Mouse (Mus musculus): ENCODE measurements around the gene Ccdc27. TPM values are rescaled to one million over a fixed set of nuclear protein-coding genes. Genes with fewer than 3 reads are reported as not detected.
A peak's percentile ranks its signal among the peaks of the same experiment; 100 is the strongest.

Ccdc27 gene
- polyA plus RNA-seq, 1 experiment from 2014 or later = not detected

- Histone ChIP-seq H3K4me3 (ENCODE audit: low read length) (no peak overlapping the region), H3K9me3 (replicated peaks; ENCODE audit: control insufficient read depth, low read length) (no peaks in the 10 kb centered on the region), H3K9ac (ENCODE audit: low read length) (no peak overlapping the region), H3K27me3 (ENCODE audit: control insufficient read depth, insufficient read depth, low read length) (peaks cover 2% of the 10 kb centered on the region; the same call in 1 of the 2 replicates), H3K4me1 (ENCODE audit: control insufficient read depth, insufficient read depth, low read length) (peaks cover 25% of the 10 kb centered on the region), H3K36me3 (ENCODE audit: control insufficient read depth, insufficient read depth) (peaks cover 40% of the 10 kb centered on the region), H3K4me2 (ENCODE audit: low read depth, low read length) (no peak overlapping the region), H3K27ac (ENCODE audit: low read length) (peak overlapping the region; percentile 0)
- WGBS = 67% methylated on average over 4 of the region's 4 CpGs
- no peak for ATAC-seq (replicated peaks; ENCODE audit: extremely low read depth, insufficient read depth, low FRiP score)
Measured at GRCm38 (mm10) chr4:154022407-154022806, 20.1 kb downstream of the Ccdc27 start.

DNA sequence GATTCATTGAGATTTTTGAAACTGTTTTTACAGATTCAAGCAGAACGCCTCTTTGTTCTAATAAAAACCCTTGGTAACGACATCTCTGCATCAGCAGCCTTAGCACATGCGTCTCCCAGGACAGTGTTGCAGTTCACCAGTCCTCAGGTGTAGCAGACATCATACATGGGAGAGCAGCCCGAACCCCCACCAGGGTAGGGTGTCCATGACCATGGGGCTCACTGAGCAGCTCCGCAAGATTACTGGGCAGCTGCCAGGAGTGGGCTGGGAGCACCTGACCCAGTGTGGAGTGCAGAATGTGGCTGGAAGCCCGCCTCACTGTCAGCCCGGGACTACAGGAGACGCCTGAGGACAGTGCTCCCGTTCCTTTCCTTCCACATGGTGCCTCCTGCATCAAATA lies 21.0 kb downstream of the Ccdc27 start:
- no peak overlapping the region for H3K4me2 ChIP-seq (ENCODE audit: low read depth, low read length)
- H3K9ac ChIP-seq (ENCODE audit: low read length) = no peak overlapping the region
- H3K27ac ChIP-seq (ENCODE audit: low read length) = no peak overlapping the region
- no peak for ATAC-seq (replicated peaks; ENCODE audit: extremely low read depth, insufficient read depth, low FRiP score)
- peaks cover 49% of the 10 kb centered on the region for H3K36me3 ChIP-seq (ENCODE audit: control insufficient read depth, insufficient read depth)
- WGBS = 77% methylated on average over 9 of the region's 9 CpGs
- H3K4me1 ChIP-seq (ENCODE audit: control insufficient read depth, insufficient read depth, low read length) = peaks cover 25% of the 10 kb centered on the region
- no peaks in the 10 kb centered on the region for H3K27me3 ChIP-seq (ENCODE audit: control insufficient read depth, insufficient read depth, low read length)
- H3K9me3 ChIP-seq (replicated peaks; ENCODE audit: control insufficient read depth, low read length) = no peaks in the 10 kb centered on the region
- H3K4me3 ChIP-seq (ENCODE audit: low read length) = no peak overlapping the region

GRCm38 (mm10) chr4:154019571-154019970 lies 22.9 kb downstream of the Ccdc27 start:
- H3K4me3 ChIP-seq (ENCODE audit: low read length) = no peak overlapping the region
- no peak overlapping the region for H3K9ac ChIP-seq (ENCODE audit: low read length)
- no peak overlapping the region for H3K27ac ChIP-seq (ENCODE audit: low read length)
- H3K4me2 ChIP-seq (ENCODE audit: low read depth, low read length) = no peak overlapping the region
- no peaks in the 10 kb centered on the region for H3K27me3 ChIP-seq (ENCODE audit: control insufficient read depth, insufficient read depth, low read length)
- peaks cover 64% of the 10 kb centered on the region for H3K36me3 ChIP-seq (ENCODE audit: control insufficient read depth, insufficient read depth)
- H3K4me1 ChIP-seq (ENCODE audit: control insufficient read depth, insufficient read depth, low read length) = peaks cover 14% of the 10 kb centered on the region
- ATAC-seq (replicated peaks; ENCODE audit: extremely low read depth, insufficient read depth, low FRiP score) = no peak
- H3K9me3 ChIP-seq (replicated peaks; ENCODE audit: control insufficient read depth, low read length) = no peaks in the 10 kb centered on the region
- 68% methylated on average over 7 of the region's 7 CpGs for WGBS

DNA sequence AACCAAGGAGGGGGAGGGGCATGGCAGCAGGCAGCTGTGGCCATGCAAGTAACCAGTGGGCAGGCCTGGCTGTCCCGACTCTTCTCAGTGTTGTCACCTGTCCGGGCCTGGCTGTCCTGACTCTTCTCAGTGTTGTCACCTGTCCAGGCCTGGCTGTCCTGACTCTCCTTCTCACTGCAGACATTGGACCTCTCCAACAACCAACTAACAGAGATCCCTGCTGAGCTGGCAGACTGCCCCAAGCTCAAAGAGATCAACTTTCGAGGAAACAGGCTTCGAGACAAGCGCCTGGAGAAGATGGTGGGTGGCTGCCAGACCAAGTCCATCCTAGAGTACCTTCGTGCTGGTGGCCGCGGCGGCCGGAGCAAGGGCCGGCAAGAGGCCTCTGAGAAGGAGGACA lies 27.0 kb downstream of the Ccdc27 start:
- no peak for ATAC-seq (replicated peaks; ENCODE audit: extremely low read depth, insufficient read depth, low FRiP score)
- Histone ChIP-seq H3K4me1 (ENCODE audit: control insufficient read depth, insufficient read depth, low read length) (peaks cover 13% of the 10 kb centered on the region), H3K27me3 (ENCODE audit: control insufficient read depth, insufficient read depth, low read length) (no peaks in the 10 kb centered on the region), H3K9me3 (replicated peaks; ENCODE audit: control insufficient read depth, low read length) (no peaks in the 10 kb centered on the region), H3K4me2 (ENCODE audit: low read depth, low read length) (no peak overlapping the region), H3K4me3 (ENCODE audit: low read length) (no peak overlapping the region), H3K9ac (ENCODE audit: low read length) (no peak overlapping the region), H3K36me3 (ENCODE audit: control insufficient read depth, insufficient read depth) (peaks cover 53% of the 10 kb centered on the region), H3K27ac (ENCODE audit: low read length) (no peak overlapping the region)
- 91% methylated on average over 11 of the region's 11 CpGs for WGBS

DNA sequence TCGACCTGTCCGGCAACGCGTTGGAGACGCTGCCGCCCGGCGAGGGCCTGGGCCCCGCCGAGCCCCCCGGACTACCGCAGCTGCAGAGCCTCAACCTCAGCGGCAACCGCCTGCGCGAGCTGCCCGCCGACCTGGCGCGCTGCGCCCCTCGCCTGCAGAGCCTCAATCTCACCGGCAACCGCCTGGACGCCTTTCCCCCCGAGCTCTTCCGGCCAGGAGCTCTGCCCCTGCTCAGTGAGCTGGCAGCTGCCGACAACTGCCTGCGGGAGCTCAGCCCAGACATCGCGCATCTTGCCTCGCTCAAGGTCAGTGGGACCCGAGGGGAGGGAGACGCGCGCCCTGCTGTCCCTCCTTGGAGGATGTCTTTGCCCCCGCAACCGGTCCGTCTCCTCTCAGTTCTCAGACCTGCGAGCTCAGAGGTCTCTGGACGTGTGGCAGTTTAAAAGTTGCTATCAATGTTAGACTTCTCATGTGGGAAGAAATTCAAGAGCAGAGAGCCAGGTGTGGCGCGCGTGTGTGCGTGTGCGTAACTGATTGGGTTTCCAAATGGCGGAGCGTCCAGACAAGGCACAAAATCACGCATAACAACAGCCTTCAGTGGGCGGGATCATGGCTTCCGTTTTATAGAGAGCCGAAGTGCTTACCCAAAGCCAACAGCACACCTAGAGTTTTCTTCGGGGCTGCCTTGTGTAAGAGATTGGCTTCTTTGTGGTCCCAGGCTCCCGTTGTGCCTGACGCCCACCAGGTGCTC lies 30.2 kb downstream of the Ccdc27 start:
- Histone ChIP-seq H3K4me1 (ENCODE audit: control insufficient read depth, insufficient read depth, low read length) (peaks cover 13% of the 10 kb centered on the region), H3K4me2 (ENCODE audit: low read depth, low read length) (peak overlapping the region; percentile 97), H3K4me3 (ENCODE audit: low read length) (peak overlapping the region; percentile 84), H3K9me3 (replicated peaks; ENCODE audit: control insufficient read depth, low read length) (no peaks in the 10 kb centered on the region), H3K27me3 (ENCODE audit: control insufficient read depth, insufficient read depth, low read length) (no peaks in the 10 kb centered on the region), H3K9ac (ENCODE audit: low read length) (peak overlapping the region; percentile 94), H3K36me3 (ENCODE audit: control insufficient read depth, insufficient read depth) (peaks cover 26% of the 10 kb centered on the region), H3K27ac (ENCODE audit: low read length) (peak overlapping the region; percentile 54)
- peak; percentile 12; the same call in 1 of the 2 replicates for ATAC-seq (replicated peaks; ENCODE audit: extremely low read depth, insufficient read depth, low FRiP score)
- under 1% methylated on average over 55 of the region's 55 CpGs for whole genome bisulfite sequencing

DNA sequence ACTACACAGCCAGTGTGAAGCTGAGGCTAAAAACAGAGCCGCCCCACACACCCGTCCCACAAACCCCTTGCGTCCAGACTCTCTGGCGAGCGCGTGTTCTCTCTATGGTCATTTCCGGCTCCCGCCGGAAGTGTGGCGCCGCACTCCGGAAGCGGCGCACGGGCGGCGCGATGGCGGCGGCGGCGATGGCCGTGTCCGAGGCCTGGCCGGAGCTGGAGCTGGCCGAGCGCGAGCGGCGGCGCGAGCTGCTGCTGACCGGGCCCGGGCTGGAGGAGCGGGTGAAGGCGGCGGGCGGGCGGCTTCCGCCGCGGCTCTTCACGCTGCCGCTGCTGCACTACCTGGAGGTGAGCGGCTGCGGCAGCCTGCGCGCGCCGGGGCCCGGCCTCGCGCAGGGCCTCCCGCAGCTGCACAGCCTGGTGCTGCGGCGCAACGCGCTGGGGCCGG lies 30.8 kb downstream of the Ccdc27 start, which contains the start of gene Lrrc47:
Gene Lrrc47 (plus strand): TSS at position 86 of the 444 bp plus-strand sequence.
- no peaks in the 10 kb centered on the region for H3K27me3 ChIP-seq (ENCODE audit: control insufficient read depth, insufficient read depth, low read length)
- peak within 1 kb of the TSS; percentile 54 for H3K27ac ChIP-seq (ENCODE audit: low read length)
- H3K9ac ChIP-seq (ENCODE audit: low read length) = peak within 1 kb of the TSS; percentile 94
- H3K4me1 ChIP-seq (ENCODE audit: control insufficient read depth, insufficient read depth, low read length) = peaks cover 13% of the 10 kb centered on the region
- H3K4me2 ChIP-seq (ENCODE audit: low read depth, low read length) = peak within 1 kb of the TSS; percentile 97
- ATAC-seq (replicated peaks; ENCODE audit: extremely low read depth, insufficient read depth, low FRiP score) = peak; percentile 96
- peak within 1 kb of the TSS; percentile 84 for H3K4me3 ChIP-seq (ENCODE audit: low read length)
- H3K9me3 ChIP-seq (replicated peaks; ENCODE audit: control insufficient read depth, low read length) = no peaks in the 10 kb centered on the region
- WGBS = under 1% methylated on average over 59 of the region's 59 CpGs
- H3K36me3 ChIP-seq (ENCODE audit: control insufficient read depth, insufficient read depth) = peaks cover 24% of the 10 kb centered on the region

DNA sequence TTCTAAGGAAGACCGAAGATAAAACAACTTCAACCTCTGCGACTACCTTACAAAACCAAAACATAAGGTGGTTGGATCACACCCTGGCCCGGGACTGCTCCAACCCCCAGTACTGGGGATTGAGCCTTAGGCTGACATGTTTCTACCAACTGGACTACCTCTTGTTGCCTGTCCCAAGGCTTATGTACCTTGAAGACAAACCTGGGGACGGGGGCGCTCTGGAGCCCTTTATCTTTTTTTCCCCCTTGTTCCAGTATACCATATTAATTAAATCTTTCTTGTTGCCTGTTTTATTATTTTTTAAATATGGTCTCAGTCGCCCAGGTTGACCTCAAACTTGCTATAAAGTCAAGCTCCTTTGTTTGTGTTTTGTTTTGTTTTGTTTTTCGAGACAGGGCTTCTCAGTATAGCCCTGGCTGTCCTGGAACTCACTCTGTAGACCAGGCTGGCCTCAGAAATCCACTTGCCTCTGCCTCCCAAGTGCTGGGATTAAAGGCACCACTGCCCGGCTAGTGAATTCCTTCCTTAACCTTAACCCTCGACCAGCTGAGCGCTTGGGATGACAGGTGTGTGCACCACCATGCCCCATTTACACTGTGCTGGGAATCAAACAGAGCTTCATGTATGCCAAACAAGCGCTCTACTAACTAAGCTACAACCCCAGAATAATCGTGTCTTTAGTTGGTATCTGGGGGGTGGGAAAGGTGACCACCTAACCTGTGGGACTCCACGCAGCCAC lies 31.4 kb downstream of the Ccdc27 start:
- Histone ChIP-seq H3K36me3 (ENCODE audit: control insufficient read depth, insufficient read depth) (peaks cover 23% of the 10 kb centered on the region), H3K4me2 (ENCODE audit: low read depth, low read length) (peak overlapping the region; percentile 90), H3K27me3 (ENCODE audit: control insufficient read depth, insufficient read depth, low read length) (no peaks in the 10 kb centered on the region), H3K9me3 (replicated peaks; ENCODE audit: control insufficient read depth, low read length) (no peaks in the 10 kb centered on the region), H3K9ac (ENCODE audit: low read length) (peak overlapping the region; percentile 94), H3K4me3 (ENCODE audit: low read length) (peak overlapping the region; percentile 84), H3K27ac (ENCODE audit: low read length) (no peak overlapping the region; the same call in 1 of the 2 replicates), H3K4me1 (ENCODE audit: control insufficient read depth, insufficient read depth, low read length) (peaks cover 13% of the 10 kb centered on the region)
- whole genome bisulfite sequencing = 27% methylated on average over 13 of the region's 13 CpGs
- no peak; the same call in 1 of the 2 replicates for ATAC-seq (replicated peaks; ENCODE audit: extremely low read depth, insufficient read depth, low FRiP score)

DNA sequence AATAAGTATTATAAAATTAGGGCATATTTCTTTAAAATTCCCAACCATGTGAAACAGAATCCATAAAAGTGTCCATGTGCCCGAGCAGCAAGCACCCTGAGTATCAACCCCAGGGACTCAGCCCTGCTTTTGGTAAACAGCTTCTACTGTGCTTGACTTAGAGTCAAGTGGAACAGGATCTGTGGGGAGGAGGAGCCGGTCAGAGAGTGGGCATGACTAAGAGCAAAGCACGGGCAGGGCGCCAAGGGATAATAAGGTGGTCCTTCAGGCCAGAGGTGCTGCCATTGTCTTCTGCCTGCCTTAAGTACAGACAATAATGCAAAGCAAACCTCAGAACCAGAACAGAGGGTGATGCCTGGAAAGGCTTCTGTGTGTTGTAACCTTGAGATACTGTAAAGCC lies 34.7 kb downstream of the Ccdc27 start:
- Histone ChIP-seq H3K4me2 (ENCODE audit: low read depth, low read length) (no peak overlapping the region), H3K27ac (ENCODE audit: low read length) (no peak overlapping the region), H3K4me3 (ENCODE audit: low read length) (no peak overlapping the region), H3K4me1 (ENCODE audit: control insufficient read depth, insufficient read depth, low read length) (peaks cover 4% of the 10 kb centered on the region), H3K27me3 (ENCODE audit: control insufficient read depth, insufficient read depth, low read length) (no peaks in the 10 kb centered on the region), H3K9me3 (replicated peaks; ENCODE audit: control insufficient read depth, low read length) (no peaks in the 10 kb centered on the region), H3K9ac (ENCODE audit: low read length) (no peak overlapping the region), H3K36me3 (ENCODE audit: control insufficient read depth, insufficient read depth) (peaks cover 22% of the 10 kb centered on the region)
- no peak for ATAC-seq (replicated peaks; ENCODE audit: extremely low read depth, insufficient read depth, low FRiP score)
- WGBS = 60% methylated on average over 4 of the region's 4 CpGs

- no peak overlapping the region for H3K9ac ChIP-seq (ENCODE audit: low read length)
- peaks cover 22% of the 10 kb centered on the region for H3K36me3 ChIP-seq (ENCODE audit: control insufficient read depth, insufficient read depth)
- no peaks in the 10 kb centered on the region for H3K9me3 ChIP-seq (replicated peaks; ENCODE audit: control insufficient read depth, low read length)
- H3K4me1 ChIP-seq (ENCODE audit: control insufficient read depth, insufficient read depth, low read length) = no peaks in the 10 kb centered on the region
- WGBS = 93% methylated on average over 6 of the region's 6 CpGs
- no peaks in the 10 kb centered on the region for H3K27me3 ChIP-seq (ENCODE audit: control insufficient read depth, insufficient read depth, low read length)
- H3K27ac ChIP-seq (ENCODE audit: low read length) = no peak overlapping the region
- no peak overlapping the region for H3K4me2 ChIP-seq (ENCODE audit: low read depth, low read length)
- ATAC-seq (replicated peaks; ENCODE audit: extremely low read depth, insufficient read depth, low FRiP score) = no peak
- H3K4me3 ChIP-seq (ENCODE audit: low read length) = no peak overlapping the region
Measured at GRCm38 (mm10) chr4:154006264-154006663, 36.2 kb downstream of the Ccdc27 start.

Measured in heart, embryonic 16.5 days (tissue).